Mouse (Mus musculus) retina, postnatal 7 days (tissue): Measurements from ENCODE around the gene Sprr2k.
"Not testable (repeated sequence)": the region's sequence is repeated elsewhere in the genome, so short reads cannot be mapped to it uniquely, and the experiment has no call there.

Source experiments
- DNase-seq: peaks from one replicate; pipeline ENCODE4 v3.0.0-alpha.2; 2012; ENCODE audit warnings: low read depth, low spot score

Sprr2k gene

DNA sequence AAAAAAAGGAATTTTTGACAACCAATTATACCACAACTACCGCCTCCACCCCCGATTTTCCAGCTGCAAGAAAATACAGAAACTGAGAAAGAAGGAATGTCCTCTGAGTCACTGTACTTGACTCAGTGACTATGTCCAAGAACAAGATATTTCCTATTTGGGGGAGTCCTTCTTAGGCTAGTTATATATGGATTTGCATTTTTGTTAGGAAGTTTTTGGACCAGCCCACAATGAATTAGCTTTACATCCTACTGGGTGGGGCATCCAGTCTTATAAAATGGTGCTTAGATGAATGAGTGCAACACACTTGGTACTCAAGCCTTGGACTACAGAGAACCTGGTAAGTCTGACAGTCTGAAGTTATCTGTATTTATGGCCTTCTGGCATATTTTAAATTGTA is at the start of gene Sprr2k:
Sprr2k (plus strand) TSS at position 301 of the 400 bp plus-strand sequence.
- no peak for DNase-seq

- no peak for DNase-seq
Measured at GRCm38 (mm10) chr3:92385385-92385784, 47.0 kb upstream of the Sprr2k start, which contains the start of gene Sprr2h. Gene Sprr2h, plus strand, starts transcription at chr3:92385685.

DNA sequence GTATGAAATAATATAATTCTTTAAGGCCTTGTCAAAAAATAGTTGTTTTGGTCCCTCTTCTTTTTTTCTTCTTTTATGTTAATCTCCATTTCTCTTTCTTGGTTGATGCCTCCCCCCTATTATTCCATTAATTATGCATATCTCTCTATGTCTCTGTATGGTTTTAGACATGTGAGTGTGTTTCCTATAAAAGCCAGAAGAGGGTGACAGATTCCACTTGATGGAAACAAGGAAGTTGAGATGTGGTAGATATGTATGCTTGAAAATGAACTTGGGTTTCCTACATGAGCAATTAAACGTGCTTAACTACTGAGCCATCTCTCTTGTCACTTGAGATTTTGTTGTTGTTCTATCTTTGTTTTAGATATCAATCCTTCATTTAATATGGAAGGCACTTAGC is 38.1 kb upstream of the Sprr2k start:
- no peak for DNase-seq

DNA sequence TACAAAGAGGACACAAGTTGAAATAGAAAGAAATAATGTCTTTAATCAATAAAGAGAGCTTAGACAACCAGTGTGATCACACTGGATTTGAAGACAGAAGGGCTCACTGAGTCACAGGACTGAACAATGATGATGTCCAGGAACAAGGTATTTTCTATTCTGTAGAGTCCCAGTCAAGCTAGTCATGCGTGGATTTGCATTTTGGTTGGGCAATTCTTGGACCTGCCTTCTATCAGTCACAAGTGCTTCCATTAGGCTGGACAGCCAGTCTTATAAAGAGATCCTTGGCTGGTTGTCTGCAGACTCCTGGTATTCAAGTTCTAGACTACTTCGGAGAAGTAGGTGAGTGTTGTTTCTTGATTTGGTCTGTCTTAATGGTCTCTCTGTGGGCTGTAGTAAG is 24.7 kb upstream of the Sprr2k start, which contains the start of gene Sprr2i:
Sprr2i (plus strand) TSS at position 301 of the 400 bp plus-strand sequence.
- DNase-seq = no peak

- DNase-seq = no peak
Measured at GRCm38 (mm10) chr3:92417782-92418181, 14.6 kb upstream of the Sprr2k start, which contains the start of gene Sprr2j-ps. Gene Sprr2j-ps, plus strand, starts transcription at chr3:92418082.

DNA sequence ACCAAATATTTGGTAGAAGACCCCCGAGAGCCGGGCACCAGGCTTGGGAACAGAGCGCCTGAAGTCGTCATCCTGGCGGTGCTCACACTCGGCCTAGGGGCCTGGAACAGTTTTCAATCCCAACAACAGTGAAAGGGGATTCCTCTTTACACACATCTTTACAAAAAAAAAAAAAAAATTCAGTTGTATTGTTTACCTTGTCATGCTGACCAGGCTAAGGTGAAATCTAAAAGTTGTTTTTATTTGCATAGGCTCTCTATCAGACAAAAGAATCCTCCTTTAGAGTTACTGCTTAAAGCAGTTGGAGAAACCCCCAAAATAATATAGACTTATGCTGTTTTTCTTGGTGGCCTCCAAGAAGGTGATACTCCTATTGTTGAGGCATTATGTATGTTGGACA is 3.1 kb upstream of the Sprr2k start, which contains the start of gene Gm9774:
Gm9774 (minus strand) TSS at position 101 of the 400 bp plus-strand sequence.
- DNase-seq = no peak

DNA sequence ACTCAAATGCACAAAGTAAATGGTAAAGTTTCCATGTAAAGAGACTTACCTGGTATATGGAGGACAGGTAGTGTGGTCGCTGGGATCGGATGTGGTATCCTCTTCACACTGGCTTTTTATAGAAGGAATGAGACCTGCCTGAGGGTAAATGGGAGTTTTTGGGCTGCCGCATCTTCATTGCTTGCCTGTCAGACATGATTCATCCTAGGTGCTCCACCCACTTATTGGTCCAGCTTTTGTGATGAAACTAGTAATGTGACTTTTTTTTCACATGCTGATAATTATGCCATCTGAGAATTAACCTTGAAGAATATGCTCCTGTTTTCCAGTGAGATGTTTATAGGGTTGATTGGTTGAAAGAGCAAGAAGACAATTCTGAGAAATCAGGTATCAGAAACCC is 6.3 kb downstream of the Sprr2k start, which contains the start of gene Sprr1b:
Sprr1b (minus strand) TSS at position 101 of the 400 bp plus-strand sequence.
- DNase-seq = no peak

GRCm38 (mm10) chr3:92440177-92440576 is 7.8 kb downstream of the Sprr2k start:
- no peak for DNase-seq

DNA sequence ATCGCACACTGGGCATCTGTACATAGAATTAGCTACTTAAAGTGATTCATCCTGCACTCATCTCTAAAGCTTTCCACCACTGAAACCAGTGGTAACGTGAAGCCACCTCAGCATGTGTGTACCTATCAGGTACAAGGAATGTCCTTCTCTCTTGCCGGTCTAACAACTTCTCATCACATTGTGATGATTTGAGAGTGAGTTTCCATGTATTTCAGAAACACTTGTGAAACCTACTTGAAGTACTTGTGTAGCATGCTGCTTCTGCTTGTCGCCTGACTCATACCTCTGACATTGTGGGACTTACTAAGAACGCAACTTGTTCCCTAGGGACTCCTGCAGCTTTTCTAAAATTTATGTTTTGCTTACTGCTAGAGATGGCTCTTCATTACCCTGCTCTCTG is 22.8 kb downstream of the Sprr2k start:
- no peak for DNase-seq

- no peak for DNase-seq
Measured at GRCm38 (mm10) chr3:92458620-92459019, 26.2 kb downstream of the Sprr2k start, which contains the start of gene Sprr3. Gene Sprr3, minus strand, starts transcription at chr3:92458720.

- no peak for DNase-seq
Measured at GRCm38 (mm10) chr3:92466576-92466975, 34.2 kb downstream of the Sprr2k start.

DNA sequence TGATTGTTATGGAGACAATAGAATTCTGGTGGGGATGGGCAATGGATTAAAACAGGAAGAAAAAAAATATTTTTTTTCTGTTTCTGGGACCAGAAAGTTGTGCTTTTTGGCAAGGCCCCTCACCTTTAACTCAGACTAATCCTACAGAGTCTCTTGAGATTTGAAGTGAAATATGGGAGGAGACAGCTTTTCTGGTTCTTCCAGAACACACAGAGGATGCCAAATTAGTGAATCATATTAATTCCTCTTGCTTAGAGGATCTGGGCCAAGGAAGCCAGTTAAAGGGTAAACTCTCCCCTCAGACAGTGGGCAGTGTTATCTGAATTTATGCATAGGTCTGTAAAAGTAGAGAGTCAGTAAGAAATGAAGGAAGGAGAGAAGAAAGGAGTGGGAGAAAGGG is 35.0 kb downstream of the Sprr2k start:
- DNase-seq = no peak

- DNase-seq = no peak
Measured at GRCm38 (mm10) chr3:92470111-92470510, 37.7 kb downstream of the Sprr2k start.

- DNase-seq = not testable (repeated sequence)
Measured at GRCm38 (mm10) chr3:92481249-92481648, 48.9 kb downstream of the Sprr2k start.
